Mouse (Mus musculus) CH12.LX (cell line): Measurements from ENCODE around the gene Usp25. TPM values are rescaled to one million over a fixed set of nuclear protein-coding genes. Genes with fewer than 3 reads are reported as not detected.
A peak's percentile ranks its signal among the peaks of the same experiment; 100 is the strongest.

ENCODE experiments used
- DNase-seq: peaks from one replicate; pipeline ENCODE4 v3.0.0-alpha.2; 2013; ENCODE audit errors: extremely low read depth
- H3K27ac ChIP-seq: 2 replicates; pipeline ENCODE4 v1.5.1; 2012; ENCODE audit warnings: low read depth, mild to moderate bottlenecking, control low read depth, moderate library complexity; ENCODE audit not compliant: insufficient read depth
- H3K27me3 ChIP-seq: replicated peaks from 2 replicates; pipeline ENCODE3; 2012; ENCODE audit warnings: inconsistent platforms
- H3K36me3 ChIP-seq, 2 experiments: replicated peaks in 1 of 2; 2 replicates each; pipeline versions ENCODE3 to v1.6.1; 2012; ENCODE audit warnings: inconsistent platforms in 1 of 2, low read length in 1 of 2, mild to moderate bottlenecking in 1 of 2, mixed read lengths in 1 of 2, moderate library complexity in 1 of 2; ENCODE audit not compliant: control insufficient read depth in 1 of 2, insufficient read depth in 1 of 2
- H3K4me1 ChIP-seq, 2 experiments: 2 replicates each; pipeline ENCODE4 v1.6.1; 2012; ENCODE audit warnings: inconsistent platforms in 1 of 2, moderate library complexity in 1 of 2; ENCODE audit not compliant: insufficient read depth in 2 of 2, control insufficient read depth in 1 of 2
- H3K4me2 ChIP-seq: 2 replicates; pipeline ENCODE4 v1.6.1; 2012; ENCODE audit warnings: low read depth, mild to moderate bottlenecking, control low read depth; ENCODE audit not compliant: poor library complexity, insufficient read depth, severe bottlenecking
- H3K4me3 ChIP-seq, 3 experiments: fragments of 150-350 bp in 1 of 3; sonication (generic) in 1 of 3; replicated peaks in 1 of 3; 2 replicates each; pipeline versions ENCODE3 to v1.5.1; 2011 to 2012; ENCODE audit warnings: low read depth in 2 of 3, low read length in 2 of 3, mild to moderate bottlenecking in 2 of 3, moderate library complexity in 2 of 3, control low read depth in 1 of 3, improper control_type of control experiment in 1 of 3, inconsistent platforms in 1 of 3, mixed read lengths in 1 of 3; ENCODE audit not compliant: poor library complexity in 1 of 3
- H3K79me2 ChIP-seq: replicated peaks from 2 replicates; pipeline ENCODE4 v1.6.1; 2012; ENCODE audit warnings: mild to moderate bottlenecking, moderate library complexity; ENCODE audit not compliant: control insufficient read depth, poor library complexity, insufficient read depth, severe bottlenecking; ENCODE audit errors: extremely low read depth
- H3K9ac ChIP-seq: 2 replicates; pipeline ENCODE4 v1.6.1; 2012; ENCODE audit warnings: low read depth, mild to moderate bottlenecking, control low read depth, moderate library complexity; ENCODE audit not compliant: insufficient read depth
- H3K9me3 ChIP-seq: replicated peaks from 2 replicates; pipeline ENCODE3; 2012; ENCODE audit warnings: low read length, inconsistent platforms, mixed read lengths
- CHD2 ChIP-seq: IDR thresholded peaks from 2 replicates; pipeline ENCODE4 v1.6.1; 2011; ENCODE audit warnings: low read length, improper control_type of control experiment
- ELF1 ChIP-seq: IDR thresholded peaks from 2 replicates; pipeline ENCODE4 v1.6.1; 2014; ENCODE audit warnings: low read depth, mild to moderate bottlenecking, inconsistent platforms, low read length, improper control_type of control experiment
- ETS1 ChIP-seq: conservative IDR thresholded peaks from 2 replicates; pipeline ENCODE4 v1.6.1; 2012; ENCODE audit warnings: low read depth, mild to moderate bottlenecking, inconsistent platforms, low read length, improper control_type of control experiment, moderate library complexity
- KAT2A ChIP-seq: IDR thresholded peaks from 2 replicates; pipeline ENCODE4 v1.6.1; 2012; ENCODE audit warnings: low read length, improper control_type of control experiment, inconsistent platforms; ENCODE audit not compliant: insufficient replicate concordance
- MEF2A ChIP-seq: IDR thresholded peaks from 2 replicates; pipeline ENCODE4 v1.6.1; 2014; ENCODE audit warnings: low read depth, mild to moderate bottlenecking, inconsistent platforms, low read length, improper control_type of control experiment, borderline replicate concordance
- MYC ChIP-seq: IDR thresholded peaks from 2 replicates; pipeline ENCODE4 v1.6.1; 2011; ENCODE audit warnings: low read depth, mild to moderate bottlenecking, improper control_type of control experiment, low read length
- NELFE ChIP-seq: IDR thresholded peaks from 2 replicates; pipeline ENCODE4 v1.6.1; 2011; ENCODE audit warnings: low read depth, low read length, improper control_type of control experiment
- RCOR1 ChIP-seq: conservative IDR thresholded peaks from 2 replicates; pipeline ENCODE4 v1.6.1; 2012; ENCODE audit warnings: low read depth, mild to moderate bottlenecking, inconsistent platforms, low read length, improper control_type of control experiment
- ZC3H11A ChIP-seq: IDR thresholded peaks from 2 replicates; pipeline ENCODE4 v1.6.1; 2012; ENCODE audit warnings: low read depth, mild to moderate bottlenecking, inconsistent platforms, low read length, improper control_type of control experiment
- ZKSCAN1 ChIP-seq: IDR thresholded peaks from 2 replicates; pipeline ENCODE4 v1.6.1; 2012; ENCODE audit warnings: low read depth, inconsistent platforms, low read length, improper control_type of control experiment, borderline replicate concordance
- ZMIZ1 ChIP-seq: IDR thresholded peaks from 2 replicates; pipeline ENCODE4 v1.6.1; 2012; ENCODE audit warnings: low read depth, mild to moderate bottlenecking, inconsistent platforms, low read length, improper control_type of control experiment
- dilution Hi-C: fragments of 300-500 bp; cut with MboI; formaldehyde crosslinking; loops from 2 replicates; pipeline ENCODE4 v1.14.3; 2020; ENCODE audit warnings: low sequenced_read_pairs; ENCODE audit not compliant: extremely low pct_unique_long_range_greater_than_20kb, extremely low pct_ligation_motif_present
- in situ Hi-C: fragments of 300-500 bp; cut with MboI; formaldehyde crosslinking; loops from 3 replicates; pipeline ENCODE4 v1.14.3; 2019; ENCODE audit warnings: low sequenced_read_pairs, low pct_ligation_motif_present, low pct_unique_long_range_greater_than_20kb, mixed read lengths
- polyA plus RNA-seq: library from polyadenylated mRNA; unstranded; fragments of >175 nt; gene quantifications from 2 replicates; pipeline ENCODE4 v1.2.1, GENCODE M21; 2012; ENCODE audit warnings: low read depth; ENCODE audit not compliant: insufficient read length
- total RNA-seq, 2 experiments: library from RNA; depleted of rRNA; stranded (reverse); fragments of 300-350 nt in 1 of 2; fragments of >200 nt in 1 of 2; gene quantifications; 2 replicates each; pipeline ENCODE4 v1.2.3; 2012 to 2014

Usp25 gene
- total and polyA plus RNA-seq, 3 experiments, result 30.5 to 42.1 (median 32.5) TPM

DNA sequence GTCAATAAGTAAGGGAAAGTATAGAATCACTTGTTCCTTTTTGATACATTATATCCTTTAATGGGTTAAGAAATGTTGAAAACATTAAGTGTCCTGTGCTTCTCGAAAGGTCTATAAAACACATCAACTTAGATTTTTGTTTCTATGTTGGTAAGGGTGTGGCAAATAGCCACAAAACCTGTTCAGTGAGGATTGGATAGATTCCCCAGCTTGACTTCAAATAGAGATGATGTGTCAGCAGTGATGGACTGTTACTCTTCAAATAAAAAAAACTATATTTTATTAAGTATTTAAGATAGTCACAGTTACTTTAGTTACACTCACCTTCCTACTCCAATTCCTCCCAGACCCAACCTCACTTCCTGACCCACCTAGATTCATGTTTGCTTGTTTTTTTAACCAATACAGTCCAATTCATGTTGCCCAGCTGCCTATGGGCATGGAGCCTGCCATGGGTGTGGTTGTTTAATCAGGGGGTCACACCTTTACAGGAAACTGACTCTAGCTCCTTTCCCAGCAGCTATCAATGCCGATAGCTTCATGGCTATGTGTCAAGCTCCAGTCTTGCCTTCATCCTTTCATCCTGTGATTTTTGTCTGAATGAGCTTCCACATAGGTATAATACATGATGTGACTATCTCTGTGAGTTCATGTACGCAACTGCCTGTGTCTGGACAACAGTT lies 45.8 kb upstream of the Usp25 start:
- H3K4me1 ChIP-seq, result no peaks in the 10 kb centered on the region
- TF ChIP-seq MYC, result no peak
- no peak overlapping the region for H3K4me2 ChIP-seq
- DNase-seq, result no peak
- dilution Hi-C loops, result no loop called here
- H3K36me3 ChIP-seq, result no peaks in the 10 kb centered on the region
- in situ Hi-C loops, result no loop called here
- H3K9me3 ChIP-seq, result peaks cover 2% of the 10 kb centered on the region
- no peak overlapping the region for H3K27ac ChIP-seq
- no peaks in the 10 kb centered on the region for H3K79me2 ChIP-seq
- no peaks in the 10 kb centered on the region for H3K27me3 ChIP-seq
- no peak overlapping the region for H3K9ac ChIP-seq
- H3K4me3 ChIP-seq, result no peak overlapping the region

GRCm38 (mm10) chr16:76971211-76971610 lies 42.3 kb upstream of the Usp25 start:
- H3K27me3 ChIP-seq, result no peaks in the 10 kb centered on the region
- H3K27ac ChIP-seq, result no peak overlapping the region
- no peak for DNase-seq
- no peak overlapping the region for H3K4me2 ChIP-seq
- H3K9ac ChIP-seq, result no peak overlapping the region
- TF ChIP-seq MEF2A (no peak), CHD2 (no peak), ETS1 (no peak), RCOR1 (no peak), KAT2A (no peak), ZKSCAN1 (no peak)
- H3K36me3 ChIP-seq, result no peaks in the 10 kb centered on the region
- no peaks in the 10 kb centered on the region for H3K4me1 ChIP-seq
- no peaks in the 10 kb centered on the region for H3K9me3 ChIP-seq
- H3K79me2 ChIP-seq, result no peaks in the 10 kb centered on the region
- in situ Hi-C loops, result no loop called here
- dilution Hi-C loops, result no loop called here
- no peak overlapping the region for H3K4me3 ChIP-seq

- Histone ChIP-seq H3K9ac (no peak overlapping the region), H3K36me3 (no peaks in the 10 kb centered on the region), H3K4me1 (no peaks in the 10 kb centered on the region), H3K9me3 (no peaks in the 10 kb centered on the region), H3K27ac (no peak overlapping the region), H3K79me2 (no peaks in the 10 kb centered on the region), H3K4me3 (no peak overlapping the region), H3K27me3 (no peaks in the 10 kb centered on the region), H3K4me2 (peak overlapping the region; percentile 50; the same call in 1 of the 2 replicates)
- in situ Hi-C loops, result no loop called here
- TF ChIP-seq ZC3H11A, result no peak
- no peak for TF ChIP-seq CHD2
- TF ChIP-seq ZMIZ1, result no peak
- no peak for TF ChIP-seq NELFE
- no peak for TF ChIP-seq ELF1
- no peak for DNase-seq
- dilution Hi-C loops, result no loop called here
Measured at GRCm38 (mm10) chr16:76976787-76977430, 36.6 kb upstream of the Usp25 start.
